Mouse (Mus musculus): ENCODE results near the gene Ndufa8. TPM values are rescaled to one million over a fixed set of nuclear protein-coding genes. Genes with fewer than 3 reads are reported as not detected.

The Ndufa8 gene
- polyA plus RNA-seq, 2 experiments, result 103 to 221 TPM

- Histone ChIP-seq H3K4me2 (replicated peaks; ENCODE audit: low read depth, low read length, severe bottlenecking) (no peak overlapping the region), H3K9ac (ENCODE audit: low read depth, low read length, severe bottlenecking) (no peak overlapping the region), H3K27me3 (ENCODE audit: control insufficient read depth, insufficient read depth, low read length) (no peaks in the 10 kb centered on the region), H3K27ac (replicated peaks; ENCODE audit: low read depth, low read length) (no peak overlapping the region), H3K4me3 (replicated peaks; ENCODE audit: low read length) (no peak overlapping the region), H3K9me3 (ENCODE audit: control insufficient read depth, low read length) (peaks cover 6% of the 10 kb centered on the region), H3K36me3 (ENCODE audit: control insufficient read depth, insufficient read depth, low read length) (peaks cover 31% of the 10 kb centered on the region), H3K4me1 (ENCODE audit: control insufficient read depth, insufficient read depth, low read length) (no peaks in the 10 kb centered on the region)
- TF ChIP-seq POLR2A (IDR thresholded peaks at IDR 0.05; ENCODE audit: borderline replicate concordance, extremely low read depth, insufficient read depth, insufficient read length), result no peak
- 86% methylated on average over 7 of the region's 7 CpGs for WGBS
- ATAC-seq (ENCODE audit: low FRiP score, low read depth), result no peak
- DNase-seq (ENCODE audit: low spot score), result no peak
Observed at GRCm38 (mm10) chr2:36032884-36033283, 16.3 kb downstream of the Ndufa8 start.

- no peak overlapping the region for H3K4me3 ChIP-seq (replicated peaks; ENCODE audit: low read length)
- no peak overlapping the region for H3K27ac ChIP-seq (replicated peaks; ENCODE audit: low read depth, low read length)
- WGBS, result 67% methylated on average over 3 of the region's 3 CpGs
Observed at GRCm38 (mm10) chr2:36023291-36023690, 25.9 kb downstream of the Ndufa8 start.

GRCm38 (mm10) chr2:36021385-36022159, 27.6 kb downstream of the Ndufa8 start:
- ATAC-seq (ENCODE audit: low FRiP score, low read depth) (no peak; the same call in 1 of the 2 replicates), DNase-seq (ENCODE audit: low spot score) (peak; percentile 75)
- Histone ChIP-seq H3K36me3 (ENCODE audit: control insufficient read depth, insufficient read depth, low read length) (no peaks in the 10 kb centered on the region), H3K9me3 (ENCODE audit: control insufficient read depth, low read length) (no peaks in the 10 kb centered on the region), H3K9ac (ENCODE audit: low read depth, low read length, severe bottlenecking) (peak overlapping the region; percentile 40; the same call in 1 of the 2 replicates), H3K4me1 (ENCODE audit: control insufficient read depth, insufficient read depth, low read length) (no peaks in the 10 kb centered on the region; the same call in 1 of the 2 replicates), H3K27ac (replicated peaks; ENCODE audit: low read depth, low read length) (no peak overlapping the region), H3K27me3 (ENCODE audit: control insufficient read depth, insufficient read depth, low read length) (no peaks in the 10 kb centered on the region), H3K4me3 (replicated peaks; ENCODE audit: low read length) (peak overlapping the region; percentile 25), H3K4me2 (replicated peaks; ENCODE audit: low read depth, low read length, severe bottlenecking) (peak overlapping the region; percentile 50)
- no peak for TF ChIP-seq POLR2A (IDR thresholded peaks at IDR 0.05; ENCODE audit: borderline replicate concordance, extremely low read depth, insufficient read depth, insufficient read length)
- 11% methylated on average over 30 of the region's 32 CpGs for WGBS

More at GRCm38 (mm10) chr2:36023291-36023690, 25.9 kb downstream of the Ndufa8 start:
- H3K4me1 ChIP-seq (ENCODE audit: control insufficient read depth, insufficient read depth, low read length), result no peaks in the 10 kb centered on the region; the same call in 1 of the 2 replicates
- TF ChIP-seq POLR2A (IDR thresholded peaks at IDR 0.05; ENCODE audit: borderline replicate concordance, extremely low read depth, insufficient read depth, insufficient read length), result no peak
- no peaks in the 10 kb centered on the region for H3K9me3 ChIP-seq (ENCODE audit: control insufficient read depth, low read length)
- ATAC-seq (ENCODE audit: low FRiP score, low read depth) (no peak), DNase-seq (ENCODE audit: low spot score) (no peak)
- H3K27me3 ChIP-seq (ENCODE audit: control insufficient read depth, insufficient read depth, low read length), result no peaks in the 10 kb centered on the region
- no peak overlapping the region for H3K9ac ChIP-seq (ENCODE audit: low read depth, low read length, severe bottlenecking)
- H3K4me2 ChIP-seq (replicated peaks; ENCODE audit: low read depth, low read length, severe bottlenecking), result no peak overlapping the region
- H3K36me3 ChIP-seq (ENCODE audit: control insufficient read depth, insufficient read depth, low read length), result no peaks in the 10 kb centered on the region

GRCm38 (mm10) chr2:36013010-36013409, 36.2 kb downstream of the Ndufa8 start:
- H3K27me3 ChIP-seq (ENCODE audit: control insufficient read depth, insufficient read depth, low read length), result peaks cover 19% of the 10 kb centered on the region
- 0 out of 2 replicates have a peak, but pooled peaks cover 2% of the 10 kb centered on the region for H3K4me1 ChIP-seq (ENCODE audit: control insufficient read depth, insufficient read depth, low read length)
- 63% methylated on average over 12 of the region's 12 CpGs for WGBS
- no peaks in the 10 kb centered on the region for H3K9me3 ChIP-seq (ENCODE audit: control insufficient read depth, low read length)
- H3K9ac ChIP-seq (ENCODE audit: low read depth, low read length, severe bottlenecking), result no peak overlapping the region
- no peaks in the 10 kb centered on the region for H3K36me3 ChIP-seq (ENCODE audit: control insufficient read depth, insufficient read depth, low read length)
- no peak for TF ChIP-seq POLR2A (IDR thresholded peaks at IDR 0.05; ENCODE audit: borderline replicate concordance, extremely low read depth, insufficient read depth, insufficient read length)
- no peak overlapping the region for H3K4me3 ChIP-seq (replicated peaks; ENCODE audit: low read length)
- ATAC-seq (ENCODE audit: low FRiP score, low read depth) (no peak), DNase-seq (ENCODE audit: low spot score) (no peak)
- H3K27ac ChIP-seq (replicated peaks; ENCODE audit: low read depth, low read length), result no peak overlapping the region
- H3K4me2 ChIP-seq (replicated peaks; ENCODE audit: low read depth, low read length, severe bottlenecking), result no peak overlapping the region

GRCm38 (mm10) chr2:36011331-36011825, 37.8 kb downstream of the Ndufa8 start:
- no peak for TF ChIP-seq POLR2A (IDR thresholded peaks at IDR 0.05; ENCODE audit: borderline replicate concordance, extremely low read depth, insufficient read depth, insufficient read length)
- no peak for ATAC-seq (ENCODE audit: low FRiP score, low read depth)

More at GRCm38 (mm10) chr2:36011331-36011825, 37.8 kb downstream of the Ndufa8 start:
- Histone ChIP-seq H3K4me3 (replicated peaks; ENCODE audit: low read length) (peak overlapping the region; percentile 44), H3K4me2 (replicated peaks; ENCODE audit: low read depth, low read length, severe bottlenecking) (peak overlapping the region; percentile 79), H3K36me3 (ENCODE audit: control insufficient read depth, insufficient read depth, low read length) (no peaks in the 10 kb centered on the region), H3K9ac (ENCODE audit: low read depth, low read length, severe bottlenecking) (peak overlapping the region; percentile 45), H3K27me3 (ENCODE audit: control insufficient read depth, insufficient read depth, low read length) (peaks cover 19% of the 10 kb centered on the region), H3K4me1 (ENCODE audit: control insufficient read depth, insufficient read depth, low read length) (0 out of 2 replicates have a peak, but pooled peaks cover 2% of the 10 kb centered on the region), H3K9me3 (ENCODE audit: control insufficient read depth, low read length) (no peaks in the 10 kb centered on the region), H3K27ac (replicated peaks; ENCODE audit: low read depth, low read length) (no peak overlapping the region)
- WGBS, result 1% methylated on average over 28 of the region's 44 CpGs
- DNase-seq (ENCODE audit: low spot score), result no peak
